Mouse (Mus musculus) left cerebral cortex, postnatal 4 days (tissue): ENCODE results near the gene Cttnbp2nl. TPM values are rescaled to one million over a fixed set of nuclear protein-coding genes. Genes with fewer than 3 reads are reported as not detected.
A peak's percentile ranks its signal among the peaks of the same experiment; 100 is the strongest.

Source experiments
- DNase-seq: peaks from one replicate; pipeline ENCODE4 v3.0.0-alpha.2; 2022
- intact Hi-C: fragments of 180-260 bp; cut with DNase I; formaldehyde crosslinking; loops from one replicate; pipeline ENCODE4 v1.15.1; 2025
- total RNA-seq, 2 experiments: library from RNA; stranded (reverse); gene quantifications; 2 replicates each; pipeline ENCODE4 v1.2.3; 2021

The Cttnbp2nl gene
- 10 to 100 TPM; 62.4 to 75.7 TPM for total RNA-seq

- intact Hi-C loops, result no loop called here
- peak; percentile 99 for DNase-seq
These were observed at the start of gene Cttnbp2nl for GRCm38 (mm10) chr3:105052937-105053697. Cttnbp2nl (minus strand) TSS chr3:105053146.

- DNase-seq, result no peak
- intact Hi-C loops, result no loop called here
These were observed 47.3 kb upstream of the Cttnbp2nl start for GRCm38 (mm10) chr3:105100270-105100589.

GRCm38 (mm10) chr3:105099526-105100269, 46.8 kb upstream of the Cttnbp2nl start:
- intact Hi-C loops, result no loop called here
- no peak for DNase-seq

- DNase-seq, result no peak
- intact Hi-C loops, result no loop called here
These were observed 44.6 kb upstream of the Cttnbp2nl start for GRCm38 (mm10) chr3:105097581-105097980.

- intact Hi-C loops, result no loop called here
- DNase-seq, result no peak
These were observed 42.1 kb upstream of the Cttnbp2nl start for GRCm38 (mm10) chr3:105095026-105095425.

GRCm38 (mm10) chr3:105094448-105094847, 41.5 kb upstream of the Cttnbp2nl start:
- DNase-seq, result no peak
- intact Hi-C loops, result no loop called here

- intact Hi-C loops, result no loop called here
- DNase-seq, result no peak
These were observed 40.0 kb upstream of the Cttnbp2nl start for GRCm38 (mm10) chr3:105092721-105093505.

- intact Hi-C loops, result no loop called here
- DNase-seq, result peak; percentile 53
These were observed 38.0 kb upstream of the Cttnbp2nl start for GRCm38 (mm10) chr3:105090981-105091380.

GRCm38 (mm10) chr3:105090147-105090546, 37.2 kb upstream of the Cttnbp2nl start:
- intact Hi-C loops, result no loop called here

GRCm38 (mm10) chr3:105088638-105089037, 35.7 kb upstream of the Cttnbp2nl start:
- DNase-seq, result no peak

More at GRCm38 (mm10) chr3:105090147-105090546, 37.2 kb upstream of the Cttnbp2nl start:
- no peak for DNase-seq

GRCm38 (mm10) chr3:105087344-105087743, 34.4 kb upstream of the Cttnbp2nl start:
- intact Hi-C loops, result loop anchor here (10.0 kb wide), 1 partner anchor 577 kb away; no protein-coding TSS in a partner anchor

More at GRCm38 (mm10) chr3:105088638-105089037, 35.7 kb upstream of the Cttnbp2nl start:
- intact Hi-C loops, result loop anchor here (10.0 kb wide), 1 partner anchor 576 kb away; no protein-coding TSS in a partner anchor

GRCm38 (mm10) chr3:105078231-105078826, 25.4 kb upstream of the Cttnbp2nl start:
- DNase-seq, result peak; percentile 82
- intact Hi-C loops, result no loop called here

More at GRCm38 (mm10) chr3:105087344-105087743, 34.4 kb upstream of the Cttnbp2nl start:
- no peak for DNase-seq

GRCm38 (mm10) chr3:105075796-105076195, 22.9 kb upstream of the Cttnbp2nl start:
- no peak for DNase-seq
- intact Hi-C loops, result no loop called here

GRCm38 (mm10) chr3:105072536-105072935, 19.6 kb upstream of the Cttnbp2nl start:
- intact Hi-C loops, result no loop called here
- no peak for DNase-seq

- intact Hi-C loops, result no loop called here
- DNase-seq, result no peak
These were observed 18.3 kb upstream of the Cttnbp2nl start for GRCm38 (mm10) chr3:105071251-105071650.

- intact Hi-C loops, result no loop called here
- no peak for DNase-seq
These were observed 17.6 kb upstream of the Cttnbp2nl start for GRCm38 (mm10) chr3:105070553-105070952.

GRCm38 (mm10) chr3:105066544-105066943, 13.6 kb upstream of the Cttnbp2nl start, which contains the start of gene 4930564D02Rik:
4930564D02Rik (plus strand) TSS chr3:105066844.
- intact Hi-C loops, result no loop called here
- DNase-seq, result no peak

GRCm38 (mm10) chr3:105062676-105063075, 9.7 kb upstream of the Cttnbp2nl start:
- intact Hi-C loops, result no loop called here
- DNase-seq, result no peak

- intact Hi-C loops, result no loop called here
- DNase-seq, result no peak
These were observed 9.0 kb upstream of the Cttnbp2nl start for GRCm38 (mm10) chr3:105061991-105062390.

- intact Hi-C loops, result no loop called here
- DNase-seq, result no peak
These were observed 8.6 kb upstream of the Cttnbp2nl start for GRCm38 (mm10) chr3:105061496-105061895.
